Mouse (Mus musculus) macrophage (primary cell): Measurements from ENCODE around the gene Mast3. TPM values are rescaled to one million over a fixed set of nuclear protein-coding genes. Genes with fewer than 3 reads are reported as not detected.

Source experiments
- H3K27ac ChIP-seq: fragments of 350-480 bp; formaldehyde crosslinking; 2 replicates; pipeline ENCODE4 v1.9.0; 2021
- H3K36me3 ChIP-seq: fragments of 350-480 bp; formaldehyde crosslinking; 2 replicates; pipeline ENCODE4 v1.9.0; 2021; ENCODE audit errors: inconsistent target
- H3K4me3 ChIP-seq: fragments of 350-480 bp; formaldehyde crosslinking; 2 replicates; pipeline ENCODE4 v1.9.0; 2021; ENCODE audit errors: inconsistent target
- H3K79me2 ChIP-seq: fragments of 350-480 bp; formaldehyde crosslinking; 2 replicates; pipeline ENCODE4 v1.9.0; 2021; ENCODE audit errors: inconsistent target
- WGBS: methylation state at CpG from one replicate; pipeline ENCODE4 v1.1.7; 2026; ENCODE audit warnings: inconsistent platforms; ENCODE audit not compliant: missing documents; 5-methylcytosine and 5-hydroxymethylcytosine counted together
- polyA plus RNA-seq: library from polyadenylated mRNA; stranded (reverse); fragments of 250-400 nt; gene quantifications from 3 replicates; pipeline ENCODE4 v1.2.4, GENCODE M21; 2018; ENCODE audit warnings: inconsistent platforms
- total RNA-seq, 78 experiments: library from RNA; depleted of rRNA; stranded (reverse); fragments of 250-400 nt; gene quantifications; 1 replicate in 9 of 78; 2 replicates in 24 of 78; 3 replicates in 43 of 78; 4 replicates in 2 of 78; pipeline ENCODE4 v1.2.4; 2018; ENCODE audit warnings: inconsistent platforms in 56 of 78

Mast3 gene
- 100 to 1,000 TPM in 18 of 26 experiments, 10 to 100 TPM in 8; 21.9 to 301 (median 190) TPM for total RNA-seq (2018; cell fraction: chromatin; rRNA removed)
- total RNA-seq (2018; cell fraction: cytosol; rRNA removed) = 10 to 100 TPM; 19.1 to 88.9 (median 67.2) TPM
- 100 to 1,000 TPM in 16 of 26 experiments, 10 to 100 TPM in 10; 21.5 to 225 (median 122) TPM for total RNA-seq (2018; cell fraction: nucleus; rRNA removed)
- polyA plus RNA-seq = 40.6 to 60.5 TPM (median 46.5 TPM) in 3 replicates

- H3K36me3 ChIP-seq = no peaks in the 10 kb centered on the region
- peaks cover 45% of the 10 kb centered on the region for H3K79me2 ChIP-seq
- under 1% methylated on average over 45 of the region's 45 CpGs for WGBS
- peak within 1 kb of the TSS; percentile 96 for H3K27ac ChIP-seq
- H3K4me3 ChIP-seq = peak within 1 kb of the TSS; percentile 92
Measured at GRCm38 (mm10) chr8:70804481-70805206, at the start of gene Mast3. TSS of gene Mast3 (minus strand) at chr8:70805054.

- H3K36me3 ChIP-seq = no peaks in the 10 kb centered on the region
- H3K4me3 ChIP-seq = no peak overlapping the region
- H3K79me2 ChIP-seq = no peaks in the 10 kb centered on the region
- WGBS = 0% methylated on average over 2 of the region's 2 CpGs
- H3K27ac ChIP-seq = 0 out of 2 replicates have a peak overlapping the region, but pooled peaks have one; percentile 4
Measured at GRCm38 (mm10) chr8:70853863-70854262, 49.0 kb upstream of the Mast3 start.

- no peaks in the 10 kb centered on the region for H3K36me3 ChIP-seq
- H3K27ac ChIP-seq = no peak overlapping the region
- H3K79me2 ChIP-seq = no peaks in the 10 kb centered on the region
- WGBS = 96% methylated on average over 39 of the region's 41 CpGs
- no peak overlapping the region for H3K4me3 ChIP-seq
Measured at GRCm38 (mm10) chr8:70852595-70853231, 47.9 kb upstream of the Mast3 start.

- H3K4me3 ChIP-seq = no peak overlapping the region
- H3K36me3 ChIP-seq = no peaks in the 10 kb centered on the region
- no peak overlapping the region for H3K27ac ChIP-seq
- WGBS = 91% methylated on average over 6 of the region's 6 CpGs
- no peaks in the 10 kb centered on the region for H3K79me2 ChIP-seq
Measured at GRCm38 (mm10) chr8:70851837-70852236, 47.0 kb upstream of the Mast3 start.

- H3K79me2 ChIP-seq = no peaks in the 10 kb centered on the region
- H3K27ac ChIP-seq = no peak overlapping the region
- 96% methylated on average over 4 of the region's 4 CpGs for WGBS
- H3K36me3 ChIP-seq = no peaks in the 10 kb centered on the region
- H3K4me3 ChIP-seq = no peak overlapping the region
Measured at GRCm38 (mm10) chr8:70850947-70851346, 46.1 kb upstream of the Mast3 start.

GRCm38 (mm10) chr8:70850132-70850845, 45.4 kb upstream of the Mast3 start:
- Histone ChIP-seq H3K4me3 (no peak overlapping the region), H3K27ac (no peak overlapping the region), H3K36me3 (no peaks in the 10 kb centered on the region), H3K79me2 (no peaks in the 10 kb centered on the region)
- WGBS = 86% methylated on average over 6 of the region's 7 CpGs

- no peak overlapping the region for H3K4me3 ChIP-seq
- WGBS = 82% methylated on average over 3 of the region's 3 CpGs
- no peaks in the 10 kb centered on the region for H3K79me2 ChIP-seq
- no peaks in the 10 kb centered on the region for H3K36me3 ChIP-seq
- no peak overlapping the region for H3K27ac ChIP-seq
Measured at GRCm38 (mm10) chr8:70849333-70849990, 44.6 kb upstream of the Mast3 start.

GRCm38 (mm10) chr8:70846371-70847154, 41.7 kb upstream of the Mast3 start:
- no peak overlapping the region for H3K27ac ChIP-seq
- no peaks in the 10 kb centered on the region for H3K79me2 ChIP-seq
- WGBS = 54% methylated on average over 15 of the region's 15 CpGs
- H3K36me3 ChIP-seq = no peaks in the 10 kb centered on the region
- no peak overlapping the region for H3K4me3 ChIP-seq

- Histone ChIP-seq H3K36me3 (no peaks in the 10 kb centered on the region), H3K4me3 (no peak overlapping the region), H3K27ac (no peak overlapping the region), H3K79me2 (no peaks in the 10 kb centered on the region)
- 69% methylated on average over 5 of the region's 5 CpGs for WGBS
Measured at GRCm38 (mm10) chr8:70845108-70845507, 40.3 kb upstream of the Mast3 start.

- H3K27ac ChIP-seq = no peak overlapping the region
Measured at GRCm38 (mm10) chr8:70844523-70844922, 39.7 kb upstream of the Mast3 start.

GRCm38 (mm10) chr8:70843941-70844340, 39.1 kb upstream of the Mast3 start:
- 87% methylated on average over 6 of the region's 8 CpGs for WGBS
- Histone ChIP-seq H3K36me3 (no peaks in the 10 kb centered on the region), H3K79me2 (no peaks in the 10 kb centered on the region), H3K4me3 (no peak overlapping the region), H3K27ac (no peak overlapping the region)

More at GRCm38 (mm10) chr8:70844523-70844922, 39.7 kb upstream of the Mast3 start:
- Histone ChIP-seq H3K4me3 (no peak overlapping the region), H3K79me2 (no peaks in the 10 kb centered on the region), H3K36me3 (no peaks in the 10 kb centered on the region)
- WGBS = 8% methylated on average over 6 of the region's 6 CpGs

GRCm38 (mm10) chr8:70843214-70843773, 38.4 kb upstream of the Mast3 start:
- H3K36me3 ChIP-seq = no peaks in the 10 kb centered on the region
- H3K27ac ChIP-seq = no peak overlapping the region
- WGBS = 92% methylated on average over 5 of the region's 5 CpGs
- no peak overlapping the region for H3K4me3 ChIP-seq
- H3K79me2 ChIP-seq = peaks cover 5% of the 10 kb centered on the region

GRCm38 (mm10) chr8:70842484-70842883, 37.6 kb upstream of the Mast3 start:
- no peaks in the 10 kb centered on the region for H3K36me3 ChIP-seq
- H3K79me2 ChIP-seq = peaks cover 12% of the 10 kb centered on the region
- no peak overlapping the region for H3K4me3 ChIP-seq
- H3K27ac ChIP-seq = no peak overlapping the region
- WGBS = 93% methylated on average over 20 of the region's 25 CpGs
